Mouse (Mus musculus) kidney, adult 2 months (tissue): ENCODE measurements around the gene Camta2. TPM values are rescaled to one million over a fixed set of nuclear protein-coding genes. Genes with fewer than 3 reads are reported as not detected.

Source experiments
- DNase-seq: peaks from one replicate; pipeline ENCODE4 v3.0.0; 2021
- H3K27ac ChIP-seq: fragments of 200-500 bp; 2 replicates; pipeline ENCODE4 v1.5.1; 2012; ENCODE audit warnings: low read depth, low read length, control low read depth, inconsistent platforms; ENCODE audit not compliant: insufficient read depth
- H3K27me3 ChIP-seq: fragments of 200-500 bp; replicated peaks from 2 replicates; pipeline ENCODE4 v1.6.1; 2012; ENCODE audit warnings: mild to moderate bottlenecking, moderate library complexity, low read length, inconsistent platforms; ENCODE audit not compliant: control insufficient read depth, insufficient read depth
- H3K36me3 ChIP-seq: fragments of 200-500 bp; 2 replicates; pipeline ENCODE4 v1.6.1; 2012; ENCODE audit warnings: mild to moderate bottlenecking, moderate library complexity, low read length, inconsistent platforms; ENCODE audit not compliant: control insufficient read depth, insufficient read depth
- H3K4me1 ChIP-seq: fragments of 200-500 bp; 2 replicates; pipeline ENCODE4 v1.6.1; 2011; ENCODE audit warnings: low read length; ENCODE audit not compliant: control insufficient read depth, insufficient read depth
- H3K4me3 ChIP-seq: fragments of 200-500 bp; 2 replicates; pipeline ENCODE4 v1.5.1; 2011; ENCODE audit warnings: mild to moderate bottlenecking, low read depth, low read length, control low read depth; ENCODE audit not compliant: insufficient read depth
- CTCF ChIP-seq: fragments of 200-500 bp; conservative IDR thresholded peaks from 2 replicates; pipeline ENCODE4 v1.5.1; 2011; ENCODE audit warnings: low read depth, mild to moderate bottlenecking, control low read depth, low read length, moderate library complexity, mixed read lengths; ENCODE audit not compliant: insufficient read depth, insufficient read length
- POLR2A ChIP-seq: fragments of 200-500 bp; IDR thresholded peaks from one replicate; pipeline ENCODE4 v1.6.1; 2011; ENCODE audit warnings: low read depth, low read length, control low read depth
- WGBS: fragments of 180-500 bp; shearing (Covaris S2); methylation state at CpG from one replicate; pipeline ENCODE4 v1.1.7; 2018; 5-methylcytosine and 5-hydroxymethylcytosine counted together
- polyA plus RNA-seq: library from polyadenylated mRNA; depleted of rRNA; stranded (reverse); fragments of >200 nt; gene quantifications from 2 replicates; pipeline ENCODE4 v1.2.3, GENCODE M21; 2012

Camta2 gene
- polyA plus RNA-seq, 1 experiment: 28.7 TPM

- no peak for DNase-seq
- no peak overlapping the region for H3K4me3 ChIP-seq
- H3K4me1 ChIP-seq: peaks cover 11% of the 10 kb centered on the region
- TF ChIP-seq CTCF (no peak), POLR2A (no peak)
- H3K27me3 ChIP-seq: no peaks in the 10 kb centered on the region
- 85% methylated on average over 6 of the region's 6 CpGs for whole genome bisulfite sequencing
- peaks cover 4% of the 10 kb centered on the region for H3K36me3 ChIP-seq
- no peak overlapping the region for H3K27ac ChIP-seq
Observed at GRCm38 (mm10) chr11:70643051-70643450, 44.9 kb downstream of the Camta2 start.

GRCm38 (mm10) chr11:70641241-70641640, 46.7 kb downstream of the Camta2 start:
- peaks cover 4% of the 10 kb centered on the region for H3K36me3 ChIP-seq
- no peak overlapping the region for H3K4me3 ChIP-seq
- peaks cover 11% of the 10 kb centered on the region for H3K4me1 ChIP-seq
- H3K27me3 ChIP-seq: no peaks in the 10 kb centered on the region
- H3K27ac ChIP-seq: no peak overlapping the region
- 79% methylated on average over 7 of the region's 7 CpGs for WGBS
- DNase-seq: no peak
- TF ChIP-seq CTCF: no peak
- TF ChIP-seq POLR2A: no peak

GRCm38 (mm10) chr11:70639976-70640375, 47.9 kb downstream of the Camta2 start:
- 86% methylated on average over 8 of the region's 8 CpGs for WGBS
- no peak overlapping the region for H3K4me3 ChIP-seq
- no peak overlapping the region for H3K27ac ChIP-seq
- H3K27me3 ChIP-seq: no peaks in the 10 kb centered on the region
- 0 out of 2 replicates have a peak, but pooled peaks cover 3% of the 10 kb centered on the region for H3K4me1 ChIP-seq
- no peak for DNase-seq
- peaks cover 4% of the 10 kb centered on the region for H3K36me3 ChIP-seq
- no peak for TF ChIP-seq POLR2A
- TF ChIP-seq CTCF: no peak

GRCm38 (mm10) chr11:70638714-70639278, 49.1 kb downstream of the Camta2 start, which contains the start of gene Gp1ba:
Gp1ba (plus strand) TSS chr11:70639122.
- DNase-seq: no peak
- Histone ChIP-seq H3K27me3 (no peaks in the 10 kb centered on the region), H3K36me3 (no peaks in the 10 kb centered on the region), H3K4me3 (no peak within 1 kb of the TSS), H3K27ac (no peak within 1 kb of the TSS), H3K4me1 (0 out of 2 replicates have a peak, but pooled peaks cover 3% of the 10 kb centered on the region)
- WGBS: 33% methylated on average over 5 of the region's 5 CpGs
- TF ChIP-seq POLR2A (no peak), CTCF (no peak)

- WGBS: 88% methylated on average over 1 of the region's 1 CpGs
- Histone ChIP-seq H3K4me3 (no peak overlapping the region), H3K27me3 (no peaks in the 10 kb centered on the region), H3K27ac (no peak overlapping the region), H3K36me3 (no peaks in the 10 kb centered on the region), H3K4me1 (0 out of 2 replicates have a peak, but pooled peaks cover 3% of the 10 kb centered on the region)
- TF ChIP-seq CTCF: no peak
- TF ChIP-seq POLR2A: no peak
- DNase-seq: no peak
Observed at GRCm38 (mm10) chr11:70638293-70638692, 49.6 kb downstream of the Camta2 start.

GRCm38 (mm10) chr11:70637764-70638163, 50.1 kb downstream of the Camta2 start:
- no peak for DNase-seq
- 100% methylated on average over 1 of the region's 1 CpGs for WGBS

GRCm38 (mm10) chr11:70635601-70636000, 52.3 kb downstream of the Camta2 start:
- no peaks in the 10 kb centered on the region for H3K36me3 ChIP-seq
- peaks cover 6% of the 10 kb centered on the region; the same call in 1 of the 2 replicates for H3K4me1 ChIP-seq
- no peaks in the 10 kb centered on the region for H3K27me3 ChIP-seq
- H3K4me3 ChIP-seq: no peak overlapping the region
- TF ChIP-seq POLR2A (no peak), CTCF (no peak)
- no peak overlapping the region for H3K27ac ChIP-seq
- 72% methylated on average over 4 of the region's 4 CpGs for WGBS
- DNase-seq: no peak

More at GRCm38 (mm10) chr11:70637764-70638163, 50.1 kb downstream of the Camta2 start:
- Histone ChIP-seq H3K27me3 (no peaks in the 10 kb centered on the region), H3K4me1 (0 out of 2 replicates have a peak, but pooled peaks cover 3% of the 10 kb centered on the region), H3K27ac (no peak overlapping the region), H3K4me3 (no peak overlapping the region), H3K36me3 (no peaks in the 10 kb centered on the region)
- TF ChIP-seq POLR2A (no peak), CTCF (no peak)
